Mouse (Mus musculus) liver, embryonic 16.5 days (tissue): Measurements from ENCODE around the gene Mgat4a. TPM values are rescaled to one million over a fixed set of nuclear protein-coding genes. Genes with fewer than 3 reads are reported as not detected.
"Not testable (repeated sequence)": the region's sequence is repeated elsewhere in the genome, so short reads cannot be mapped to it uniquely, and the experiment has no call there.

Source experiments
- ATAC-seq: fragments of 200-750 bp; cut with Nextera tagmentation; 2 replicates; pipeline ENCODE4 v1.8.0; 2017; ENCODE audit warnings: low read depth, mild to moderate bottlenecking, moderate number of reproducible peaks, moderate library complexity
- H3K27ac ChIP-seq: fragments of 300-500 bp; sonication (generic); 2 replicates; pipeline ENCODE4 v1.5.1; 2014; ENCODE audit warnings: mild to moderate bottlenecking, low read length
- H3K27me3 ChIP-seq: fragments of 300-500 bp; sonication (generic); 2 replicates; pipeline ENCODE4 v1.6.1; 2014; ENCODE audit warnings: low read depth, low read length, mixed read lengths; ENCODE audit not compliant: control insufficient read depth, insufficient read depth
- H3K36me3 ChIP-seq: fragments of 300-500 bp; sonication (generic); 2 replicates; pipeline ENCODE4 v1.6.1; 2014; ENCODE audit warnings: mild to moderate bottlenecking; ENCODE audit not compliant: control insufficient read depth, insufficient read depth
- H3K4me1 ChIP-seq: fragments of 300-500 bp; sonication (generic); 2 replicates; pipeline ENCODE4 v1.6.1; 2014; ENCODE audit warnings: low read depth, low read length, mixed read lengths; ENCODE audit not compliant: control insufficient read depth
- H3K4me2 ChIP-seq: fragments of 300-500 bp; sonication (generic); 2 replicates; pipeline ENCODE4 v1.6.1; 2014; ENCODE audit warnings: low read depth, low read length, mixed read lengths
- H3K4me3 ChIP-seq: fragments of 300-500 bp; sonication (generic); 2 replicates; pipeline ENCODE4 v1.5.1; 2014; ENCODE audit warnings: low read depth, mild to moderate bottlenecking, low read length
- H3K9ac ChIP-seq: fragments of 300-500 bp; sonication (generic); 2 replicates; pipeline ENCODE4 v1.6.1; 2014; ENCODE audit warnings: low read depth, low read length
- H3K9me3 ChIP-seq: fragments of 300-500 bp; sonication (generic); replicated peaks from 2 replicates; pipeline ENCODE4 v1.6.1; 2016; ENCODE audit warnings: low read length; ENCODE audit not compliant: control insufficient read depth
- WGBS: fragments of 180-500 bp; shearing (Covaris S2); extraction: QIAGEN DNeasy Blood & Tissue Kit; methylation state at CpG from one replicate; pipeline ENCODE4 v1.1.7; 2014; ENCODE audit not compliant: insufficient replicate concordance; 5-methylcytosine and 5-hydroxymethylcytosine counted together
- polyA plus RNA-seq: library from polyadenylated mRNA; unstranded; fragments of >200 nt; fragmentation: Nextera tagmentation; extraction: Ambion mirVana; gene quantifications from 2 replicates; pipeline ENCODE4 v1.2.1, GENCODE M21; 2015

Gene Mgat4a
- polyA plus RNA-seq, 1 experiment from 2014 or later: 0.86 TPM

GRCm38 (mm10) chr1:37524122-37524521 is 16.7 kb downstream of the Mgat4a start:
- 59% methylated on average over 4 of the region's 4 CpGs for WGBS
- not testable (repeated sequence) for H3K9me3 ChIP-seq, H3K4me1 ChIP-seq, H3K27ac ChIP-seq, H3K9ac ChIP-seq, H3K36me3 ChIP-seq, H3K4me2 ChIP-seq, H3K27me3 ChIP-seq, H3K4me3 ChIP-seq, ATAC-seq

- H3K36me3 ChIP-seq, H3K9ac ChIP-seq, H3K4me1 ChIP-seq, H3K9me3 ChIP-seq, H3K27ac ChIP-seq, ATAC-seq, H3K27me3 ChIP-seq, H3K4me2 ChIP-seq, H3K4me3 ChIP-seq: not testable (repeated sequence)
- WGBS: 72% methylated on average over 3 of the region's 3 CpGs
Observed at GRCm38 (mm10) chr1:37523548-37523947, 17.3 kb downstream of the Mgat4a start.

- Histone ChIP-seq H3K9me3 (no peaks in the 10 kb centered on the region), H3K9ac (no peak overlapping the region), H3K27me3 (no peaks in the 10 kb centered on the region), H3K27ac (no peak overlapping the region), H3K4me3 (no peak overlapping the region), H3K4me2 (no peak overlapping the region), H3K36me3 (no peaks in the 10 kb centered on the region), H3K4me1 (no peaks in the 10 kb centered on the region; the same call in 1 of the 2 replicates)
- 59% methylated on average over 5 of the region's 5 CpGs for WGBS
- ATAC-seq: no peak
Observed at GRCm38 (mm10) chr1:37522101-37522500, 18.7 kb downstream of the Mgat4a start.

GRCm38 (mm10) chr1:37518791-37519190 is 22.0 kb downstream of the Mgat4a start:
- H3K27ac ChIP-seq: no peak overlapping the region
- WGBS: 75% methylated on average over 4 of the region's 4 CpGs
- H3K9me3 ChIP-seq: no peaks in the 10 kb centered on the region
- H3K27me3 ChIP-seq: no peaks in the 10 kb centered on the region
- no peak for ATAC-seq
- no peak overlapping the region for H3K4me3 ChIP-seq
- H3K4me1 ChIP-seq: no peaks in the 10 kb centered on the region
- H3K9ac ChIP-seq: no peak overlapping the region
- H3K4me2 ChIP-seq: no peak overlapping the region
- H3K36me3 ChIP-seq: no peaks in the 10 kb centered on the region

- 58% methylated on average over 4 of the region's 4 CpGs for WGBS
- H3K9me3 ChIP-seq: no peaks in the 10 kb centered on the region
- H3K27ac ChIP-seq: no peak overlapping the region
- H3K36me3 ChIP-seq: no peaks in the 10 kb centered on the region
- no peak overlapping the region for H3K4me3 ChIP-seq
- no peaks in the 10 kb centered on the region for H3K4me1 ChIP-seq
- H3K27me3 ChIP-seq: no peaks in the 10 kb centered on the region
- no peak overlapping the region for H3K9ac ChIP-seq
- ATAC-seq: no peak
- no peak overlapping the region for H3K4me2 ChIP-seq
Observed at GRCm38 (mm10) chr1:37518124-37518720, 22.6 kb downstream of the Mgat4a start.

- Histone ChIP-seq H3K27me3 (no peaks in the 10 kb centered on the region), H3K4me2 (no peak overlapping the region), H3K27ac (no peak overlapping the region), H3K9me3 (no peaks in the 10 kb centered on the region), H3K9ac (no peak overlapping the region), H3K4me3 (no peak overlapping the region), H3K36me3 (no peaks in the 10 kb centered on the region), H3K4me1 (no peaks in the 10 kb centered on the region)
- ATAC-seq: no peak
- WGBS: 78% methylated on average over 2 of the region's 2 CpGs
Observed at GRCm38 (mm10) chr1:37512961-37513431, 27.8 kb downstream of the Mgat4a start.

- H3K27me3 ChIP-seq: no peaks in the 10 kb centered on the region
- no peak overlapping the region for H3K27ac ChIP-seq
- no peaks in the 10 kb centered on the region for H3K36me3 ChIP-seq
- WGBS: 57% methylated on average over 5 of the region's 5 CpGs
- H3K4me3 ChIP-seq: no peak overlapping the region
- no peaks in the 10 kb centered on the region for H3K9me3 ChIP-seq
- H3K4me1 ChIP-seq: no peaks in the 10 kb centered on the region
- H3K9ac ChIP-seq: no peak overlapping the region
- no peak for ATAC-seq
- no peak overlapping the region for H3K4me2 ChIP-seq
Observed at GRCm38 (mm10) chr1:37512109-37512640, 28.6 kb downstream of the Mgat4a start.

GRCm38 (mm10) chr1:37510193-37510592 is 30.6 kb downstream of the Mgat4a start:
- no peak for ATAC-seq
- Histone ChIP-seq H3K4me1 (no peaks in the 10 kb centered on the region), H3K27me3 (no peaks in the 10 kb centered on the region), H3K36me3 (no peaks in the 10 kb centered on the region), H3K4me3 (no peak overlapping the region), H3K9me3 (no peaks in the 10 kb centered on the region; the same call in 1 of the 2 replicates), H3K27ac (no peak overlapping the region), H3K9ac (no peak overlapping the region), H3K4me2 (no peak overlapping the region)
- 62% methylated on average over 3 of the region's 3 CpGs for WGBS

- H3K4me1 ChIP-seq: no peaks in the 10 kb centered on the region
- no peak overlapping the region for H3K4me3 ChIP-seq
- H3K27ac ChIP-seq: no peak overlapping the region
- no peak overlapping the region for H3K9ac ChIP-seq
- H3K9me3 ChIP-seq: no peaks in the 10 kb centered on the region; the same call in 1 of the 2 replicates
- no peaks in the 10 kb centered on the region for H3K27me3 ChIP-seq
- 49% methylated on average over 5 of the region's 5 CpGs for WGBS
- no peak overlapping the region for H3K4me2 ChIP-seq
- ATAC-seq: no peak
- no peaks in the 10 kb centered on the region for H3K36me3 ChIP-seq
Observed at GRCm38 (mm10) chr1:37509437-37509836, 31.4 kb downstream of the Mgat4a start.
